Mouse (Mus musculus) forebrain, embryonic 12.5 days (tissue): Measurements from ENCODE around the gene Hivep1. TPM values are rescaled to one million over a fixed set of nuclear protein-coding genes. Genes with fewer than 3 reads are reported as not detected.

Source experiments
- ATAC-seq: fragments of 200-750 bp; cut with Nextera tagmentation; 2 replicates; pipeline ENCODE4 v1.8.0; 2017; ENCODE audit warnings: moderate TSS enrichment; ENCODE audit not compliant: low FRiP score
- H3K27ac ChIP-seq: fragments of 300-500 bp; sonication (generic); 2 replicates; pipeline ENCODE4 v1.5.1; 2016; ENCODE audit warnings: mild to moderate bottlenecking
- H3K27me3 ChIP-seq: fragments of 300-500 bp; sonication (generic); 2 replicates; pipeline ENCODE4 v1.6.1; 2016; ENCODE audit warnings: mild to moderate bottlenecking
- H3K36me3 ChIP-seq: fragments of 300-500 bp; sonication (generic); replicated peaks from 2 replicates; pipeline ENCODE4 v1.6.1; 2016; ENCODE audit warnings: mild to moderate bottlenecking
- H3K4me1 ChIP-seq: fragments of 300-500 bp; sonication (generic); 2 replicates; pipeline ENCODE4 v1.6.1; 2016
- H3K4me2 ChIP-seq: fragments of 300-500 bp; sonication (generic); 2 replicates; pipeline ENCODE4 v1.6.1; 2016; ENCODE audit warnings: mild to moderate bottlenecking, moderate library complexity
- H3K4me3 ChIP-seq: fragments of 300-500 bp; sonication (generic); replicated peaks from 2 replicates; pipeline ENCODE4 v1.5.1; 2016; ENCODE audit warnings: mild to moderate bottlenecking
- H3K9ac ChIP-seq: fragments of 300-500 bp; sonication (generic); 2 replicates; pipeline ENCODE4 v1.6.1; 2016; ENCODE audit warnings: mild to moderate bottlenecking
- H3K9me3 ChIP-seq: fragments of 300-500 bp; sonication (generic); 2 replicates; pipeline ENCODE4 v1.6.1; 2016
- WGBS: fragments of 180-500 bp; shearing (Covaris S2); methylation state at CpG from one replicate; pipeline ENCODE4 v1.1.7; 2016; 5-methylcytosine and 5-hydroxymethylcytosine counted together
- polyA plus RNA-seq: library from polyadenylated mRNA; unstranded; fragments of >200 nt; fragmentation: Nextera tagmentation; extraction: Ambion mirVana; gene quantifications from 2 replicates; pipeline ENCODE4 v1.2.1, GENCODE M21; 2016

The Hivep1 gene
- polyA plus RNA-seq, 1 experiment from 2014 or later: 17.4 TPM

GRCm38 (mm10) chr13:42121777-42122682 is 70.2 kb downstream of the Hivep1 start:
- 0 out of 2 replicates have a peak, but pooled peaks cover 3% of the 10 kb centered on the region for H3K4me1 ChIP-seq
- H3K4me3 ChIP-seq: no peak overlapping the region
- no peaks in the 10 kb centered on the region for H3K27me3 ChIP-seq
- 86% methylated on average over 5 of the region's 5 CpGs for WGBS
- H3K36me3 ChIP-seq: peaks cover 7% of the 10 kb centered on the region; the same call in 1 of the 2 replicates
- H3K27ac ChIP-seq: no peak overlapping the region
- no peak for ATAC-seq
- no peak overlapping the region for H3K4me2 ChIP-seq
- H3K9ac ChIP-seq: no peak overlapping the region
- H3K9me3 ChIP-seq: no peaks in the 10 kb centered on the region

GRCm38 (mm10) chr13:42144627-42145026 is 92.8 kb downstream of the Hivep1 start:
- Histone ChIP-seq H3K27me3 (no peaks in the 10 kb centered on the region), H3K4me2 (no peak overlapping the region), H3K9me3 (no peaks in the 10 kb centered on the region), H3K36me3 (no peaks in the 10 kb centered on the region), H3K4me3 (no peak overlapping the region), H3K9ac (no peak overlapping the region), H3K4me1 (peaks cover 12% of the 10 kb centered on the region), H3K27ac (no peak overlapping the region)
- 68% methylated on average over 3 of the region's 3 CpGs for WGBS
- no peak for ATAC-seq

GRCm38 (mm10) chr13:42149328-42150071 is 97.7 kb downstream of the Hivep1 start:
- 0 out of 2 replicates have a peak overlapping the region, but pooled peaks have one; percentile 21 for H3K9ac ChIP-seq
- ATAC-seq: peak; percentile 53; the same call in 1 of the 2 replicates
- 24% methylated on average over 9 of the region's 9 CpGs for WGBS
- no peak overlapping the region for H3K4me3 ChIP-seq
- H3K4me2 ChIP-seq: no peak overlapping the region
- peaks cover 3% of the 10 kb centered on the region for H3K36me3 ChIP-seq
- peak overlapping the region; percentile 75 for H3K27ac ChIP-seq
- H3K4me1 ChIP-seq: peaks cover 22% of the 10 kb centered on the region
- no peaks in the 10 kb centered on the region for H3K27me3 ChIP-seq
- H3K9me3 ChIP-seq: no peaks in the 10 kb centered on the region

- peak overlapping the region; percentile 75 for H3K27ac ChIP-seq
- no peaks in the 10 kb centered on the region for H3K9me3 ChIP-seq
- peaks cover 9% of the 10 kb centered on the region for H3K36me3 ChIP-seq
- 15% methylated on average over 5 of the region's 5 CpGs for WGBS
- no peak overlapping the region for H3K4me3 ChIP-seq
- H3K27me3 ChIP-seq: no peaks in the 10 kb centered on the region
- H3K4me1 ChIP-seq: peaks cover 22% of the 10 kb centered on the region
- peak; percentile 24; the same call in 1 of the 2 replicates for ATAC-seq
- H3K4me2 ChIP-seq: no peak overlapping the region
- H3K9ac ChIP-seq: 0 out of 2 replicates have a peak overlapping the region, but pooled peaks have one; percentile 21
Observed at GRCm38 (mm10) chr13:42150072-42150450, 98.2 kb downstream of the Hivep1 start.

GRCm38 (mm10) chr13:42150462-42151127 is 98.8 kb downstream of the Hivep1 start:
- H3K36me3 ChIP-seq: peaks cover 14% of the 10 kb centered on the region
- ATAC-seq: no peak
- peak overlapping the region; percentile 75; the same call in 1 of the 2 replicates for H3K27ac ChIP-seq
- no peaks in the 10 kb centered on the region for H3K27me3 ChIP-seq
- H3K4me1 ChIP-seq: peaks cover 22% of the 10 kb centered on the region
- H3K4me2 ChIP-seq: no peak overlapping the region
- 79% methylated on average over 9 of the region's 9 CpGs for WGBS
- 0 out of 2 replicates have a peak overlapping the region, but pooled peaks have one; percentile 21 for H3K9ac ChIP-seq
- H3K9me3 ChIP-seq: no peaks in the 10 kb centered on the region
- H3K4me3 ChIP-seq: no peak overlapping the region

- H3K4me1 ChIP-seq: peaks cover 5% of the 10 kb centered on the region
- H3K4me2 ChIP-seq: no peak overlapping the region
- no peak overlapping the region for H3K9ac ChIP-seq
- ATAC-seq: no peak
- H3K36me3 ChIP-seq: peaks cover 51% of the 10 kb centered on the region
- no peaks in the 10 kb centered on the region for H3K27me3 ChIP-seq
- WGBS: 95% methylated on average over 14 of the region's 14 CpGs
- H3K27ac ChIP-seq: no peak overlapping the region
- no peak overlapping the region for H3K4me3 ChIP-seq
- no peaks in the 10 kb centered on the region for H3K9me3 ChIP-seq
Observed at GRCm38 (mm10) chr13:42158259-42158658, 106.4 kb downstream of the Hivep1 start.

- ATAC-seq: no peak
- Histone ChIP-seq H3K4me3 (no peak overlapping the region), H3K9ac (no peak overlapping the region), H3K36me3 (peaks cover 47% of the 10 kb centered on the region), H3K9me3 (no peaks in the 10 kb centered on the region), H3K4me2 (no peak overlapping the region), H3K4me1 (peaks cover 5% of the 10 kb centered on the region), H3K27me3 (no peaks in the 10 kb centered on the region), H3K27ac (no peak overlapping the region)
- WGBS: 73% methylated on average over 14 of the region's 14 CpGs
Observed at GRCm38 (mm10) chr13:42159416-42160185, 107.8 kb downstream of the Hivep1 start.

- Histone ChIP-seq H3K4me2 (no peak overlapping the region), H3K27me3 (no peaks in the 10 kb centered on the region), H3K9me3 (no peaks in the 10 kb centered on the region), H3K27ac (no peak overlapping the region), H3K9ac (no peak overlapping the region), H3K4me1 (no peaks in the 10 kb centered on the region; the same call in 1 of the 2 replicates), H3K36me3 (peaks cover 36% of the 10 kb centered on the region), H3K4me3 (no peak overlapping the region)
- 93% methylated on average over 1 of the region's 1 CpGs for WGBS
- no peak for ATAC-seq
Observed at GRCm38 (mm10) chr13:42170802-42171201, 119.0 kb downstream of the Hivep1 start.

GRCm38 (mm10) chr13:42174827-42175420 is 123.1 kb downstream of the Hivep1 start:
- H3K27ac ChIP-seq: no peak overlapping the region
- no peaks in the 10 kb centered on the region for H3K9me3 ChIP-seq
- no peak overlapping the region for H3K9ac ChIP-seq
- no peaks in the 10 kb centered on the region; the same call in 1 of the 2 replicates for H3K4me1 ChIP-seq
- H3K27me3 ChIP-seq: no peaks in the 10 kb centered on the region
- peaks cover 24% of the 10 kb centered on the region for H3K36me3 ChIP-seq
- H3K4me3 ChIP-seq: no peak overlapping the region
- H3K4me2 ChIP-seq: no peak overlapping the region
- no peak for ATAC-seq
- WGBS: 22% methylated on average over 3 of the region's 3 CpGs

GRCm38 (mm10) chr13:42182635-42183034 is 130.8 kb downstream of the Hivep1 start:
- Histone ChIP-seq H3K36me3 (peaks cover 26% of the 10 kb centered on the region), H3K4me3 (no peak overlapping the region), H3K4me1 (no peaks in the 10 kb centered on the region), H3K4me2 (no peak overlapping the region), H3K27me3 (no peaks in the 10 kb centered on the region), H3K27ac (no peak overlapping the region), H3K9me3 (no peaks in the 10 kb centered on the region), H3K9ac (no peak overlapping the region)
- ATAC-seq: no peak
- WGBS: 91% methylated on average over 5 of the region's 5 CpGs

GRCm38 (mm10) chr13:42184131-42184530 is 132.3 kb downstream of the Hivep1 start:
- Histone ChIP-seq H3K27ac (no peak overlapping the region), H3K4me3 (no peak overlapping the region), H3K9me3 (no peaks in the 10 kb centered on the region), H3K4me2 (no peak overlapping the region), H3K36me3 (peaks cover 26% of the 10 kb centered on the region), H3K27me3 (no peaks in the 10 kb centered on the region), H3K4me1 (no peaks in the 10 kb centered on the region), H3K9ac (no peak overlapping the region)
- no peak for ATAC-seq
- 96% methylated on average over 17 of the region's 17 CpGs for WGBS
